Mouse (Mus musculus): Measurements from ENCODE around the gene Slc30a6. TPM values are rescaled to one million over a fixed set of nuclear protein-coding genes. Genes with fewer than 3 reads are reported as not detected.
A peak's percentile ranks its signal among the peaks of the same experiment; 100 is the strongest.

Gene Slc30a6
- total RNA-seq (2018; cell fraction: chromatin; rRNA removed) = 100 to 1,000 TPM in 1 of 26 experiments, 10 to 100 TPM in 25; 29.3 to 100 (median 57.0) TPM
- 10 to 100 TPM; 10.6 to 22.9 (median 13.6) TPM for total RNA-seq (2018; cell fraction: cytosol; rRNA removed)
- 10 to 100 TPM; 24.1 to 59.8 (median 33.6) TPM for total RNA-seq (2018; cell fraction: nucleus; rRNA removed)
- polyA plus RNA-seq (2018) = 11.1 to 14.4 TPM (median 14.3 TPM) in 3 replicates

DNA sequence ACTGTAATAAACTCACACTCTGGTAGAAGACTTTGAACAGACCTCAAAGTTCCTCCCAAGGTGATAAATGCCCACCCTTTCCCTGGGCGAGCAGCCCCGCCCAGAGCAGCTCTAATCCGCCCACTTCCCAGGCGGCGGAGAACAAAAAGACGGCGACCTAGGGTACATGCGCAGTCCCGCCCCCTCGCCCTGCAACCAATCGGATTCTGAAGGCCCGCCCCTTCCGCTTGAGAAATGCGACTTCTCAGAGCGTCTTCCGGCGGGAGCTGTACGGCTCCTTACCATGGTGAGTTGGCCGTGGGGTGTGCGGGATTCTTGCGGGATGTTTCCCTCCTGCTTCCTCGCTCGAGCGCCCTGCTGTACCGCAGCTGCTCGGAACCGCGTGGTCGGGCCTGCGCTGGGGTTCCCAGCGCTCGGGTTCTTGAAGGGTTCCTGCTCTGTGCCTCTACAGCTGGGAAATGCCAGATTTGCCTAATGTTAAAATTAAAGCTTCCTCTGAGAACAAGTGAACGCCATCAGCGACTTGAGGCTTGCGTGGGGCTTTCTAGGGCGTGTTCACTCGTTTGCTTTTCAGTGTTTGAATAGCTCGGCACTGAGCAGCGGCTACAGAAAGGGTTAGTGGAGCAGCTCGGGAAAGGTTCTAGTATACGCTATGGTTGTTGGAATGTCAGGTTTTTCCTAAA lies at the start of gene Slc30a6:
Slc30a6 (plus strand) TSS at position 226 of the 683 bp plus-strand sequence.
- peak within 1 kb of the TSS; percentile 86 for H3K4me3 ChIP-seq (ENCODE audit: inconsistent target)
- H3K27ac ChIP-seq = peak within 1 kb of the TSS; percentile 60
- under 1% methylated on average over 41 of the region's 41 CpGs for WGBS (ENCODE audit: missing documents)
- H3K36me3 ChIP-seq (ENCODE audit: inconsistent target) = no peaks in the 10 kb centered on the region
- peaks cover 44% of the 10 kb centered on the region for H3K79me2 ChIP-seq (ENCODE audit: inconsistent target)

GRCm38 (mm10) chr17:74363592-74363991 lies 31.8 kb upstream of the Slc30a6 start:
- Histone ChIP-seq H3K36me3 (ENCODE audit: inconsistent target) (peaks cover 23% of the 10 kb centered on the region; the same call in 1 of the 2 replicates), H3K27ac (no peak overlapping the region)
- 81% methylated on average over 1 of the region's 1 CpGs for WGBS (ENCODE audit: missing documents)

GRCm38 (mm10) chr17:74376916-74377315 lies 18.5 kb upstream of the Slc30a6 start:
- no peak overlapping the region for H3K4me3 ChIP-seq (ENCODE audit: inconsistent target)
- H3K27ac ChIP-seq = no peak overlapping the region
- 91% methylated on average over 1 of the region's 1 CpGs for WGBS (ENCODE audit: missing documents)
- H3K79me2 ChIP-seq (ENCODE audit: inconsistent target) = no peaks in the 10 kb centered on the region
- H3K36me3 ChIP-seq (ENCODE audit: inconsistent target) = peaks cover 72% of the 10 kb centered on the region

More at GRCm38 (mm10) chr17:74363592-74363991, 31.8 kb upstream of the Slc30a6 start:
- no peaks in the 10 kb centered on the region for H3K79me2 ChIP-seq (ENCODE audit: inconsistent target)
- H3K4me3 ChIP-seq (ENCODE audit: inconsistent target) = no peak overlapping the region

GRCm38 (mm10) chr17:74386657-74387056 lies 8.8 kb upstream of the Slc30a6 start:
- Histone ChIP-seq H3K27ac (no peak overlapping the region), H3K36me3 (ENCODE audit: inconsistent target) (peaks cover 63% of the 10 kb centered on the region), H3K4me3 (ENCODE audit: inconsistent target) (no peak overlapping the region), H3K79me2 (ENCODE audit: inconsistent target) (no peaks in the 10 kb centered on the region)

DNA sequence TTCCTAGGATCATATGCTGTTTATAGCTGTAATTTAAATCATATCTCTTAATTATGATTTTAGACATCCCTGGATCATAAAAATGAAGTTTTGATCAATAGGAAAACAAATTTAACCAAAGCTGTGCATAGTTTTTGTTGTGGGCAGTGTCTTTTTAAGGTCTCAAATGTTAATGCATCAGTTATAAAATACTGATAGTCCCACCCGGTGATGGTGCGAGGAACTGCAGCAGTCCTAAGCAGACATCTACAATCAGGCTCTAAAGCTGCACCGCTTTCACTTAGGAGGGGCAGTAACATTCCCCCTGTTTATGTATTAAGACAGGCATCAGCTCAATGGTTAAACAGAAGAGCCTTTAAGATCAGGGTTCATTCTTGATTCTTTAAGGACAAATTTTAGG lies 5.6 kb upstream of the Slc30a6 start:
- Histone ChIP-seq H3K79me2 (ENCODE audit: inconsistent target) (no peaks in the 10 kb centered on the region), H3K36me3 (ENCODE audit: inconsistent target) (peaks cover 42% of the 10 kb centered on the region), H3K4me3 (ENCODE audit: inconsistent target) (no peak overlapping the region), H3K27ac (no peak overlapping the region)
- 88% methylated on average over 3 of the region's 3 CpGs for WGBS (ENCODE audit: missing documents)

GRCm38 (mm10) chr17:74394381-74394780 lies 1.0 kb upstream of the Slc30a6 start:
- peaks cover 2% of the 10 kb centered on the region; the same call in 1 of the 2 replicates for H3K36me3 ChIP-seq (ENCODE audit: inconsistent target)
- WGBS (ENCODE audit: missing documents) = 77% methylated on average over 2 of the region's 2 CpGs
- peaks cover 37% of the 10 kb centered on the region for H3K79me2 ChIP-seq (ENCODE audit: inconsistent target)
- no peak overlapping the region for H3K4me3 ChIP-seq (ENCODE audit: inconsistent target)
- H3K27ac ChIP-seq = no peak overlapping the region

GRCm38 (mm10) chr17:74394855-74395254 lies 553 bp upstream of the Slc30a6 start:
- Histone ChIP-seq H3K4me3 (ENCODE audit: inconsistent target) (peak overlapping the region; percentile 86), H3K27ac (no peak overlapping the region), H3K79me2 (ENCODE audit: inconsistent target) (peaks cover 41% of the 10 kb centered on the region), H3K36me3 (ENCODE audit: inconsistent target) (no peaks in the 10 kb centered on the region)
- 12% methylated on average over 16 of the region's 16 CpGs for WGBS (ENCODE audit: missing documents)

DNA sequence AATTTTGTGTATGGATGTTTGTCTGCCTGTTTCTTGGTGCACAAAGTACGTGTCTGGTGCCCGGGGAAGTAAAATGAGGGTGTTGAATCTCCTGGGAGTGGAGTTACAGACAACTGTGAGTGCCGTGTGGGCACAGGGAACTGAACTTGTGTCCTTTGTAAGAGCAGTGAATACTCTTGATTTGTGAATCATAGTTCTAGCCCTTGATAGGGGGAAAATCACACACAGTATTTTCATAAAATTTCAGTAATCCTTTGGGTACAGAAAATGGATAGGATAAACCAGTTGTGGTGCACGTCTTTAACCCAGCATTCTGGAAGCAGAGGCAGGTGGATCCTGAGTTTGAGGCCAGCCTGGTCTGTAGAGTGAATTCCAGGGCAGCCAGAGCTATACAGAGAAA lies 1.4 kb downstream of the Slc30a6 start:
- whole genome bisulfite sequencing (ENCODE audit: missing documents) = 60% methylated on average over 4 of the region's 4 CpGs
- Histone ChIP-seq H3K4me3 (ENCODE audit: inconsistent target) (peak overlapping the region; percentile 86; the same call in 1 of the 2 replicates), H3K27ac (no peak overlapping the region), H3K79me2 (ENCODE audit: inconsistent target) (peaks cover 44% of the 10 kb centered on the region), H3K36me3 (ENCODE audit: inconsistent target) (peaks cover under 1% of the 10 kb centered on the region; the same call in 1 of the 2 replicates)

DNA sequence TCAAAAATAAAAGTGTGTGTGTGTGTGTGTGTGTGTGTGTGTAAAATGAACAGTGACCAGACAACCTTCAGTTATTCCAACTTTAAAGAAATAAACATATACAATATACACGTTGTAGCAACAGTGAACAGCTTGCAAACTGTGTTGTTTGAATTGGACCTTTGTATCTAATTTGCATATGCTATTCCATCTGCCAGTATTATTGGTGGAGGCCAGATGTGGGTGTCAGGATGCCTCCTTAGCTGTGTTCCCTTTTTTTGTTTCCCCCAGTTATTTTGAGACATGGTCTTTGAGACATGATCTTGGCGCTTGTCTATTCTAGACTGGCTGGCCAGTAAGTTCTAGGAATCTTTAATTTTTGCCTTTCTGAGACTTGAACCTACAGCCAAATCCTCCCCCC lies 1.8 kb downstream of the Slc30a6 start:
- peaks cover 5% of the 10 kb centered on the region; the same call in 1 of the 2 replicates for H3K36me3 ChIP-seq (ENCODE audit: inconsistent target)
- no peak overlapping the region for H3K4me3 ChIP-seq (ENCODE audit: inconsistent target)
- WGBS (ENCODE audit: missing documents) = 67% methylated on average over 2 of the region's 2 CpGs
- H3K27ac ChIP-seq = no peak overlapping the region
- H3K79me2 ChIP-seq (ENCODE audit: inconsistent target) = peaks cover 44% of the 10 kb centered on the region

- Histone ChIP-seq H3K36me3 (ENCODE audit: inconsistent target) (peaks cover 55% of the 10 kb centered on the region), H3K4me3 (ENCODE audit: inconsistent target) (no peak overlapping the region), H3K27ac (no peak overlapping the region), H3K79me2 (ENCODE audit: inconsistent target) (peaks cover 22% of the 10 kb centered on the region; the same call in 1 of the 2 replicates)
- 97% methylated on average over 12 of the region's 12 CpGs for WGBS (ENCODE audit: missing documents)
Measured at GRCm38 (mm10) chr17:74402486-74403222, 7.2 kb downstream of the Slc30a6 start.

- Histone ChIP-seq H3K4me3 (ENCODE audit: inconsistent target) (no peak overlapping the region), H3K27ac (no peak overlapping the region), H3K79me2 (ENCODE audit: inconsistent target) (no peaks in the 10 kb centered on the region), H3K36me3 (ENCODE audit: inconsistent target) (peaks cover 63% of the 10 kb centered on the region)
- WGBS (ENCODE audit: missing documents) = 95% methylated on average over 8 of the region's 8 CpGs
Measured at GRCm38 (mm10) chr17:74406487-74406886, 11.1 kb downstream of the Slc30a6 start.

GRCm38 (mm10) chr17:74409722-74410121 lies 14.3 kb downstream of the Slc30a6 start:
- 98% methylated on average over 4 of the region's 4 CpGs for WGBS (ENCODE audit: missing documents)
- peaks cover 43% of the 10 kb centered on the region for H3K36me3 ChIP-seq (ENCODE audit: inconsistent target)
- no peaks in the 10 kb centered on the region for H3K79me2 ChIP-seq (ENCODE audit: inconsistent target)
- H3K27ac ChIP-seq = no peak overlapping the region
- no peak overlapping the region for H3K4me3 ChIP-seq (ENCODE audit: inconsistent target)

DNA sequence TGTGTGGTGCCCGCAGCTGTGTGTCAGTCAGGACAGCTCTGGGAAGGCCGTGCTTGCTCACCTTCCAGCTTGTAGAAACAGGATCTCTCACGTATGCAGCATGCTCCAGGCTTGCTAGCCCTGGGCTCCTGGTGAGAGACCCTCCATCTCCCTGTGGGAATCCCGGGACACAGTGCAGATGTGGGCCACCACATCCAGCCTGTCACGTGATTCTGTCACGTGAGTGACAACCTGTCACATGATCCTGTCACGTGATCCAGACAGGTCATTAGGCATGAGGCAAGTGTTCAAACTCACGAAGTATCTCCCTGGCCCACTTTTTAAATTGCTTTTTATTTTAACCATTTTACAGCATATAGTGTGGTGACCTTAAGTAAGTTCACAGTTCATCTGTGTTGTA lies 17.9 kb downstream of the Slc30a6 start:
- peaks cover 39% of the 10 kb centered on the region for H3K36me3 ChIP-seq (ENCODE audit: inconsistent target)
- no peaks in the 10 kb centered on the region for H3K79me2 ChIP-seq (ENCODE audit: inconsistent target)
- no peak overlapping the region for H3K27ac ChIP-seq
- WGBS (ENCODE audit: missing documents) = 96% methylated on average over 8 of the region's 8 CpGs
- H3K4me3 ChIP-seq (ENCODE audit: inconsistent target) = no peak overlapping the region

GRCm38 (mm10) chr17:74414671-74415070 lies 19.3 kb downstream of the Slc30a6 start:
- Histone ChIP-seq H3K4me3 (ENCODE audit: inconsistent target) (no peak overlapping the region), H3K27ac (peak overlapping the region; percentile 47), H3K36me3 (ENCODE audit: inconsistent target) (peaks cover 50% of the 10 kb centered on the region), H3K79me2 (ENCODE audit: inconsistent target) (no peaks in the 10 kb centered on the region)
- WGBS (ENCODE audit: missing documents) = 8% methylated on average over 1 of the region's 1 CpGs
